Mouse (Mus musculus) liver, postnatal 0 days (tissue): ENCODE measurements at regions not wholly inside any gene's neighbourhood (a gene's known extent, or its start where the extent isn't known, plus 50 kb on each side); places are given as distances from the start of the nearest gene placed in this dataset.
"Not testable (repeated sequence)": the region's sequence is repeated elsewhere in the genome, so short reads cannot be mapped to it uniquely, and the experiment has no call there.

Source experiments
- CTCF ChIP-seq: sonication (generic); IDR thresholded peaks from 2 replicates; pipeline ENCODE4 v1.5.1; 2016; ENCODE audit warnings: antibody characterized with exemption, low read depth
- EP300 ChIP-seq: IDR thresholded peaks from 2 replicates; pipeline ENCODE4 v1.6.1; 2016; ENCODE audit warnings: antibody characterized with exemption, low read depth, mild to moderate bottlenecking

DNA sequence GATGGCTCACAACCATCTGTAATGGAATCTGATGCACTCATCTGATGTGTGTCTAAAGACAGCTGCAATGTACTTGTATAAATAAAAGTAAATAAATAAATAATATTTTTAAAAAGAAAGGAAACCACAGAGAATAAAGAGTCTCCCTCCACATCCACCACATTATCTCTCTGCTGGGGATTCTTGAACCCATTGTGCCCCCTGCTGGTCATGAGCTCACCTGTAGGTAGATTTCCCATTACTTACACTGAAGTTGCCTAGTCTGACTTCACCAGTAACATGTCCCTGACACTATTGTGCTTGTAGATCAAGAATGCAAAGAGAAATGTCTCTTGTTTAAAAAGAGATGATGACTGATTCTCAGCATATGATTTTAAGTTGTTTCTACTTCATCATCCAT is 726.9 kb upstream of the Zfp386 start:
- peak; percentile 40; the same call in 1 of the 2 replicates for TF ChIP-seq CTCF
- TF ChIP-seq EP300 = not testable (repeated sequence)
